Mouse (Mus musculus) CH12.LX (cell line): ENCODE measurements around the gene Drc7. TPM values are rescaled to one million over a fixed set of nuclear protein-coding genes. Genes with fewer than 3 reads are reported as not detected.

Source experiments
- DNase-seq: peaks from one replicate; pipeline ENCODE4 v3.0.0-alpha.2; 2013; ENCODE audit errors: extremely low read depth
- H3K27ac ChIP-seq: 2 replicates; pipeline ENCODE4 v1.5.1; 2012; ENCODE audit warnings: low read depth, mild to moderate bottlenecking, control low read depth, moderate library complexity; ENCODE audit not compliant: insufficient read depth
- H3K27me3 ChIP-seq: replicated peaks from 2 replicates; pipeline ENCODE3; 2012; ENCODE audit warnings: inconsistent platforms
- H3K36me3 ChIP-seq, 2 experiments: replicated peaks in 1 of 2; 2 replicates each; pipeline versions ENCODE3 to v1.6.1; 2012; ENCODE audit warnings: inconsistent platforms in 1 of 2, low read length in 1 of 2, mild to moderate bottlenecking in 1 of 2, mixed read lengths in 1 of 2, moderate library complexity in 1 of 2; ENCODE audit not compliant: control insufficient read depth in 1 of 2, insufficient read depth in 1 of 2
- H3K4me1 ChIP-seq, 2 experiments: 2 replicates each; pipeline ENCODE4 v1.6.1; 2012; ENCODE audit warnings: inconsistent platforms in 1 of 2, moderate library complexity in 1 of 2; ENCODE audit not compliant: insufficient read depth in 2 of 2, control insufficient read depth in 1 of 2
- H3K4me2 ChIP-seq: 2 replicates; pipeline ENCODE4 v1.6.1; 2012; ENCODE audit warnings: low read depth, mild to moderate bottlenecking, control low read depth; ENCODE audit not compliant: poor library complexity, insufficient read depth, severe bottlenecking
- H3K4me3 ChIP-seq, 3 experiments: fragments of 150-350 bp in 1 of 3; sonication (generic) in 1 of 3; replicated peaks in 1 of 3; 2 replicates each; pipeline versions ENCODE3 to v1.5.1; 2011 to 2012; ENCODE audit warnings: low read depth in 2 of 3, low read length in 2 of 3, mild to moderate bottlenecking in 2 of 3, moderate library complexity in 2 of 3, control low read depth in 1 of 3, improper control_type of control experiment in 1 of 3, inconsistent platforms in 1 of 3, mixed read lengths in 1 of 3; ENCODE audit not compliant: poor library complexity in 1 of 3
- H3K79me2 ChIP-seq: replicated peaks from 2 replicates; pipeline ENCODE4 v1.6.1; 2012; ENCODE audit warnings: mild to moderate bottlenecking, moderate library complexity; ENCODE audit not compliant: control insufficient read depth, poor library complexity, insufficient read depth, severe bottlenecking; ENCODE audit errors: extremely low read depth
- H3K9ac ChIP-seq: 2 replicates; pipeline ENCODE4 v1.6.1; 2012; ENCODE audit warnings: low read depth, mild to moderate bottlenecking, control low read depth, moderate library complexity; ENCODE audit not compliant: insufficient read depth
- H3K9me3 ChIP-seq: replicated peaks from 2 replicates; pipeline ENCODE3; 2012; ENCODE audit warnings: low read length, inconsistent platforms, mixed read lengths
- CHD1 ChIP-seq: IDR thresholded peaks from 2 replicates; pipeline ENCODE4 v1.6.1; 2012; ENCODE audit warnings: low read depth, low read length, improper control_type of control experiment, inconsistent platforms
- CTCF ChIP-seq, 2 experiments: IDR thresholded peaks in 1 of 2; conservative IDR thresholded peaks in 1 of 2; 2 replicates each; pipeline ENCODE4 v1.5.1; 2011 to 2012; ENCODE audit warnings: low read depth in 2 of 2, low read length in 2 of 2, improper control_type of control experiment in 1 of 2, inconsistent platforms in 1 of 2, mild to moderate bottlenecking in 1 of 2, moderate library complexity in 1 of 2
- E2F4 ChIP-seq: IDR thresholded peaks from 2 replicates; pipeline ENCODE4 v1.6.1; 2011; ENCODE audit warnings: low read depth, low read length, improper control_type of control experiment; ENCODE audit not compliant: insufficient replicate concordance
- ELF1 ChIP-seq: IDR thresholded peaks from 2 replicates; pipeline ENCODE4 v1.6.1; 2014; ENCODE audit warnings: low read depth, mild to moderate bottlenecking, inconsistent platforms, low read length, improper control_type of control experiment
- EP300 ChIP-seq: IDR thresholded peaks from 2 replicates; pipeline ENCODE4 v1.6.1; 2011; ENCODE audit warnings: low read length, improper control_type of control experiment
- GABPA ChIP-seq: IDR thresholded peaks from 2 replicates; pipeline ENCODE4 v1.6.1; 2012; ENCODE audit warnings: low read depth, low read length, improper control_type of control experiment, inconsistent platforms; ENCODE audit not compliant: insufficient replicate concordance
- HCFC1 ChIP-seq: IDR thresholded peaks from 2 replicates; pipeline ENCODE4 v1.6.1; 2012; ENCODE audit warnings: low read depth, mild to moderate bottlenecking, inconsistent platforms, low read length, improper control_type of control experiment
- JUN ChIP-seq: IDR thresholded peaks from 2 replicates; pipeline ENCODE4 v1.6.1; 2011; ENCODE audit warnings: low read depth, mild to moderate bottlenecking, low read length, improper control_type of control experiment, moderate library complexity; ENCODE audit not compliant: insufficient read depth
- JUND ChIP-seq: conservative IDR thresholded peaks from 2 replicates; pipeline ENCODE4 v1.6.1; 2011; ENCODE audit warnings: low read depth, low read length, improper control_type of control experiment
- MAZ ChIP-seq: IDR thresholded peaks from 2 replicates; pipeline ENCODE4 v1.6.1; 2012; ENCODE audit warnings: low read depth, mild to moderate bottlenecking, inconsistent platforms, low read length, improper control_type of control experiment, moderate library complexity
- MEF2A ChIP-seq: IDR thresholded peaks from 2 replicates; pipeline ENCODE4 v1.6.1; 2014; ENCODE audit warnings: low read depth, mild to moderate bottlenecking, inconsistent platforms, low read length, improper control_type of control experiment, borderline replicate concordance
- MXI1 ChIP-seq: IDR thresholded peaks from 2 replicates; pipeline ENCODE4 v1.6.1; 2011; ENCODE audit warnings: mild to moderate bottlenecking, low read depth, low read length, improper control_type of control experiment
- PAX5 ChIP-seq: IDR thresholded peaks from 2 replicates; pipeline ENCODE4 v1.6.1; 2012; ENCODE audit warnings: low read length, inconsistent platforms, mixed read lengths
- POLR2A ChIP-seq: IDR thresholded peaks from 2 replicates; pipeline ENCODE4 v1.6.1; 2011; ENCODE audit warnings: low read depth, mild to moderate bottlenecking, improper control_type of control experiment, low read length
- POLR2AphosphoS2 ChIP-seq: IDR thresholded peaks from 2 replicates; pipeline ENCODE4 v1.6.1; 2011; ENCODE audit warnings: low read depth, low read length, improper control_type of control experiment
- RAD21 ChIP-seq: IDR thresholded peaks from 2 replicates; pipeline ENCODE4 v1.6.1; 2011; ENCODE audit warnings: low read depth, mild to moderate bottlenecking, low read length, improper control_type of control experiment, moderate library complexity
- RCOR1 ChIP-seq: conservative IDR thresholded peaks from 2 replicates; pipeline ENCODE4 v1.6.1; 2012; ENCODE audit warnings: low read depth, mild to moderate bottlenecking, inconsistent platforms, low read length, improper control_type of control experiment
- TBP ChIP-seq: conservative IDR thresholded peaks from 2 replicates; pipeline ENCODE4 v1.6.1; 2011; ENCODE audit warnings: low read depth, low read length, improper control_type of control experiment
- UBTF ChIP-seq: IDR thresholded peaks from 2 replicates; pipeline ENCODE4 v1.6.1; 2012; ENCODE audit warnings: low read depth, mild to moderate bottlenecking, inconsistent platforms, low read length, improper control_type of control experiment, moderate library complexity
- USF1 ChIP-seq: IDR thresholded peaks from 2 replicates; pipeline ENCODE4 v1.6.1; 2014; ENCODE audit warnings: low read depth, mild to moderate bottlenecking, inconsistent platforms, low read length, improper control_type of control experiment
- USF2 ChIP-seq: conservative IDR thresholded peaks from 2 replicates; pipeline ENCODE4 v1.6.1; 2011; ENCODE audit warnings: low read depth, low read length, improper control_type of control experiment
- ZC3H11A ChIP-seq: IDR thresholded peaks from 2 replicates; pipeline ENCODE4 v1.6.1; 2012; ENCODE audit warnings: low read depth, mild to moderate bottlenecking, inconsistent platforms, low read length, improper control_type of control experiment
- ZKSCAN1 ChIP-seq: IDR thresholded peaks from 2 replicates; pipeline ENCODE4 v1.6.1; 2012; ENCODE audit warnings: low read depth, inconsistent platforms, low read length, improper control_type of control experiment, borderline replicate concordance
- ZMIZ1 ChIP-seq: IDR thresholded peaks from 2 replicates; pipeline ENCODE4 v1.6.1; 2012; ENCODE audit warnings: low read depth, mild to moderate bottlenecking, inconsistent platforms, low read length, improper control_type of control experiment
- ZNF384 ChIP-seq: IDR thresholded peaks from 2 replicates; pipeline ENCODE4 v1.6.1; 2012; ENCODE audit warnings: low read depth, low read length, improper control_type of control experiment, inconsistent platforms
- dilution Hi-C: fragments of 300-500 bp; cut with MboI; formaldehyde crosslinking; loops from 2 replicates; pipeline ENCODE4 v1.14.3; 2020; ENCODE audit warnings: low sequenced_read_pairs; ENCODE audit not compliant: extremely low pct_unique_long_range_greater_than_20kb, extremely low pct_ligation_motif_present
- in situ Hi-C: fragments of 300-500 bp; cut with MboI; formaldehyde crosslinking; loops from 3 replicates; pipeline ENCODE4 v1.14.3; 2019; ENCODE audit warnings: low sequenced_read_pairs, low pct_ligation_motif_present, low pct_unique_long_range_greater_than_20kb, mixed read lengths
- polyA plus RNA-seq: library from polyadenylated mRNA; unstranded; fragments of >175 nt; gene quantifications from 2 replicates; pipeline ENCODE4 v1.2.1, GENCODE M21; 2012; ENCODE audit warnings: low read depth; ENCODE audit not compliant: insufficient read length
- total RNA-seq, 2 experiments: library from RNA; depleted of rRNA; stranded (reverse); fragments of 300-350 nt in 1 of 2; fragments of >200 nt in 1 of 2; gene quantifications; 2 replicates each; pipeline ENCODE4 v1.2.3; 2012 to 2014

The Drc7 gene
- total and polyA plus RNA-seq, 3 experiments: not detected

DNA sequence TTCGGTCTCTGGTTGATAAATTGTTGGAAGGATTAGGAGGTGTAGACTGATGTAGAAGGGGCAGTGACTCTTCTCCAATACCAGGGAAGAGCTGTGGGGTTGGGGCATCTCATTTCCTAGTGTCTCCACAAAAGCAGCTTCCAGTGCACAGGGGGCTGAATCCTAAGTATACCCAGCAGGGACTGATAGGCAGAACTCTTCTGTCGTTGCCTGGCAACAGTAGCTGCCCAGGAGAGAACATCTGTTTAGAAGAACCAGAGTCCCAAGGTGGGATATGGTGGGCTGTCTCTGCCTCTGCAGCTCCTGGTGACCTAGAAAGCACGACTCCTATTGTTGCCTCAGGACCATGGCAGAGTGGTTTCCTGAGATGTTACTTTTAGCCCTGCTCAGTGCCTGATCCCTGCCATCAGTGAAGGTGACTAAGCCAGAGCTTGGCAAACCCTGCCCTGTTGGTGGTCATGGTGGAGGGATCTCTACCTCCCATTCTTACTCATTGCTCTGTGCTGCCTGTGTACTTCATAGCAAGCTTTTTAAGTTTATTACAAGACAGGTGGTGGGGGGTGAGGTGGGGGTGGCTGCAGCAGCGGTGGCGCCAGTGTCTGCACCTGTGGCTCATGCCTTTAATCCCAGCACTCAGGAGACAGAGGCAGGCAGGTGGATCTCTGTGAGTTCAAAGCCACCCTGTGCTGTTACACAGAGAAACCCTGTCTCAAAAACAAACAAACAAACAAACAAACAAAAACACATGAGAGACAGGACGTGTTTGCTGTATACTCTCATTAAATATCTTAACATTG is 6.8 kb upstream of the Drc7 start:
- no peak for TF ChIP-seq MEF2A
- TF ChIP-seq CTCF (conservative IDR thresholded peaks at IDR 0.05 in 1 of 2, IDR thresholded peaks at IDR 0.05 in 1 of 2; ENCODE audit: low read depth in 2 of 2, low read length in 2 of 2): no peak
- TF ChIP-seq RAD21: no peak
- no peak for TF ChIP-seq HCFC1
- no peak for TF ChIP-seq USF2
- no peak for TF ChIP-seq JUND
- TF ChIP-seq E2F4: no peak
- no peak for TF ChIP-seq EP300
- no peak for TF ChIP-seq PAX5
- TF ChIP-seq CHD1: no peak
- TF ChIP-seq ZKSCAN1: no peak
- no peak for TF ChIP-seq ZMIZ1
- TF ChIP-seq UBTF: no peak
- no peak for TF ChIP-seq ZC3H11A
- no peak for TF ChIP-seq RCOR1
- TF ChIP-seq POLR2AphosphoS2: no peak
- TF ChIP-seq USF1: no peak
- TF ChIP-seq MXI1: no peak
- TF ChIP-seq GABPA: no peak
- no peak for TF ChIP-seq ZNF384
- 0 out of 4 replicates have a peak, but pooled peaks cover 0 to 2% of the 10 kb centered on the region in 2 experiments for H3K4me1 ChIP-seq
- H3K36me3 ChIP-seq: no peaks in the 10 kb centered on the region
- H3K9ac ChIP-seq: no peak overlapping the region
- dilution Hi-C loops: no loop called here
- H3K4me2 ChIP-seq: no peak overlapping the region
- no peak overlapping the region for H3K27ac ChIP-seq
- DNase-seq: no peak
- peaks cover 47% of the 10 kb centered on the region for H3K27me3 ChIP-seq
- H3K79me2 ChIP-seq: no peaks in the 10 kb centered on the region
- in situ Hi-C loops: no loop called here
- no peak overlapping the region for H3K4me3 ChIP-seq
- no peaks in the 10 kb centered on the region for H3K9me3 ChIP-seq

- H3K9ac ChIP-seq: no peak overlapping the region
- H3K4me1 ChIP-seq: no peaks in the 10 kb centered on the region
- no peaks in the 10 kb centered on the region for H3K79me2 ChIP-seq
- dilution Hi-C loops: no loop called here
- DNase-seq: no peak
- H3K36me3 ChIP-seq: no peaks in the 10 kb centered on the region
- no peak overlapping the region for H3K27ac ChIP-seq
- H3K4me2 ChIP-seq: no peak overlapping the region
- no peak overlapping the region for H3K4me3 ChIP-seq
- H3K27me3 ChIP-seq: peaks cover 48% of the 10 kb centered on the region
- no peaks in the 10 kb centered on the region for H3K9me3 ChIP-seq
- TF ChIP-seq TBP (no peak), MAZ (no peak), POLR2A (no peak), ELF1 (no peak), JUND (no peak), EP300 (no peak), JUN (no peak)
- TF ChIP-seq, all 38 proteins: peak for 0
- in situ Hi-C loops: no loop called here
These were observed 5.3 kb upstream of the Drc7 start for GRCm38 (mm10) chr8:95049636-95050035.
